Mouse (Mus musculus) midbrain, postnatal 0 days (tissue): Measurements from ENCODE around the gene Tmed10. TPM values are rescaled to one million over a fixed set of nuclear protein-coding genes. Genes with fewer than 3 reads are reported as not detected.
A peak's percentile ranks its signal among the peaks of the same experiment; 100 is the strongest.

ENCODE experiments used
- ATAC-seq: fragments of 200-750 bp; cut with Nextera tagmentation; 2 replicates; pipeline ENCODE4 v1.8.0; 2017; ENCODE audit warnings: moderate number of reproducible peaks, mild to moderate bottlenecking, moderate TSS enrichment, moderate library complexity; ENCODE audit not compliant: low FRiP score
- DNase-seq: peaks from one replicate; pipeline ENCODE4 v3.0.0-alpha.2; 2015; ENCODE audit warnings: low spot score
- H3K27ac ChIP-seq: fragments of 300-500 bp; sonication (generic); 2 replicates; pipeline ENCODE4 v1.5.1; 2014; ENCODE audit warnings: low read depth, mild to moderate bottlenecking, low read length, mixed read lengths
- H3K27me3 ChIP-seq: fragments of 300-500 bp; sonication (generic); 2 replicates; pipeline ENCODE4 v1.6.1; 2014; ENCODE audit warnings: low read length, control low read depth, mixed read lengths; ENCODE audit not compliant: insufficient read depth
- H3K36me3 ChIP-seq: fragments of 300-500 bp; sonication (generic); 2 replicates; pipeline ENCODE4 v1.6.1; 2014; ENCODE audit warnings: low read length, control low read depth, mixed read lengths; ENCODE audit not compliant: insufficient read depth
- H3K4me1 ChIP-seq: fragments of 300-500 bp; sonication (generic); 2 replicates; pipeline ENCODE4 v1.6.1; 2014; ENCODE audit warnings: mild to moderate bottlenecking, control low read depth, antibody characterized with exemption, low read length, mixed read lengths; ENCODE audit not compliant: insufficient read depth
- H3K4me2 ChIP-seq: fragments of 300-500 bp; sonication (generic); 2 replicates; pipeline ENCODE4 v1.6.1; 2014; ENCODE audit warnings: low read depth, mild to moderate bottlenecking, low read length, mixed read lengths; ENCODE audit not compliant: poor library complexity, severe bottlenecking
- H3K4me3 ChIP-seq: fragments of 300-500 bp; sonication (generic); 2 replicates; pipeline ENCODE4 v1.5.1; 2014; ENCODE audit warnings: low read depth, mild to moderate bottlenecking, low read length, moderate library complexity
- H3K9ac ChIP-seq: fragments of 300-500 bp; sonication (generic); replicated peaks from 2 replicates; pipeline ENCODE4 v1.6.1; 2014; ENCODE audit warnings: mild to moderate bottlenecking, low read length, moderate library complexity, mixed read lengths; ENCODE audit not compliant: poor library complexity, severe bottlenecking
- H3K9me3 ChIP-seq: fragments of 300-500 bp; sonication (generic); 2 replicates; pipeline ENCODE4 v1.6.1; 2016; ENCODE audit warnings: low read length, control low read depth
- CTCF ChIP-seq: IDR thresholded peaks from 2 replicates; pipeline ENCODE4 v1.5.1; 2016; ENCODE audit warnings: antibody characterized with exemption, mild to moderate bottlenecking
- WGBS: fragments of 180-500 bp; shearing (Covaris S2); extraction: QIAGEN DNeasy Blood & Tissue Kit; methylation state at CpG from one replicate; pipeline ENCODE4 v1.1.7; 2014; 5-methylcytosine and 5-hydroxymethylcytosine counted together
- polyA plus RNA-seq: library from polyadenylated mRNA; unstranded; fragments of >200 nt; fragmentation: Nextera tagmentation; extraction: Ambion mirVana; gene quantifications from 2 replicates; pipeline ENCODE4 v1.2.1, GENCODE M21; 2015
- total RNA-seq: library from RNA; depleted of rRNA; stranded (reverse); fragments of >200 nt; gene quantifications from 2 replicates; pipeline ENCODE4 v1.2.3, GENCODE M21; 2014

Gene Tmed10
- total and polyA plus RNA-seq, 2 experiments from 2014 or later = 68.6 to 186 TPM

DNA sequence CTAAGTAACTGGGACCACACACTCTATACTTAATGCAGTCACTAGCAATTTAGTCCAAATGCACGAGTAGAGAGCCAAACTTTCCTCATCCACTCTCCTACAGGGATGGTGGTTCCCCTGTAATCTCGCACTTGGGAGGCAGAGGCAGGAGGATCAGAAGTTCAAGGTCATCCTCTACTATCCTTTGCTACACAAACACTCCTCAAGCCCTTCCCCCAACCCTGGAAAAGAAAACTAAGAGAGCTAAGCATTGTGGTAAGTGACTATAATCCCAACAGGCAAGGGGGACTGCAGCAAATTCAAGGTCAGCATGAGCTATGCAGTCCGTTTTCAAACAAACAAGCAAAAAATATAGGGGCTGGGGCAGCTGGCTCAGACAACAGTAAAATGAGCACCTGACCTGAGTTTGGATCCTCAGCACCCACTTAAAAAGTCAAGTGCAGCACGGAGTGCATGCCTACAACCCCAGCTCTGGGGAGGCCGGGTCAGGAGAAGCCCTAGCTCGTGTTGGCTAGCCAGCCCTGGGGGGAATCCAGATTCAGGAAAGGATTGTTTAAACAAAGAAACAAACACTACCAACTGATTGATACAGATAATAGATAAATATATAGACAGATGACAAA, 6.1 kb downstream of the Tmed10 start:
- DNase-seq = no peak
- no peak overlapping the region for H3K4me2 ChIP-seq

DNA sequence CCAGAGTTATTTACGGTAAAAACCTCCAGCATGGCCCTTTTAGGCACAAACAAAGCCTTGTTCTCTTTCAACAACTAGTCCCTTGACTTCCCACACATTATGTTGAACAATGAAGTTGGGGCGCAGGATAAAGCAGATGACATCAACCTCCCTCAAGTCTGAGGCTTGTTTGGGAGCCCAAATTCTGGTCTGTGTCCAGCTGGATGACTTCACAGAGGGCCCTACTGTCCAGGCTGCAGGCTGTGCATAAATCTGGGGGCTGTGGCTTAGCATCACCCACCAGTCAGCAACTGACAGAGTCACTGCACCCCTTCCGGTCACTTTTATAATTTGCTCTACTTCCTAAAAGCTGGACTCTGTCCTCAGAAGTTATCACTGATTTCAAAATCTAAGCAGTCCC, 8.4 kb downstream of the Tmed10 start:
- H3K4me3 ChIP-seq = no peak overlapping the region
- H3K36me3 ChIP-seq = no peaks in the 10 kb centered on the region
- peak; percentile 66; the same call in 1 of the 2 replicates for ATAC-seq
- no peaks in the 10 kb centered on the region for H3K9me3 ChIP-seq
- TF ChIP-seq CTCF = peak; percentile 11; the same call in 1 of the 2 replicates
- H3K9ac ChIP-seq = no peak overlapping the region
- no peaks in the 10 kb centered on the region for H3K4me1 ChIP-seq
- peak; percentile 77 for DNase-seq
- no peaks in the 10 kb centered on the region for H3K27me3 ChIP-seq
- no peak overlapping the region; the same call in 1 of the 2 replicates for H3K27ac ChIP-seq
- WGBS = 74% methylated on average over 3 of the region's 3 CpGs
- H3K4me2 ChIP-seq = no peak overlapping the region

More for the DNA sequence above, 6.1 kb downstream of the Tmed10 start:
- 83% methylated on average over 6 of the region's 6 CpGs for WGBS
- H3K27me3 ChIP-seq = no peaks in the 10 kb centered on the region
- H3K36me3 ChIP-seq = no peaks in the 10 kb centered on the region
- TF ChIP-seq CTCF = no peak
- no peak overlapping the region for H3K27ac ChIP-seq
- no peak overlapping the region for H3K9ac ChIP-seq
- ATAC-seq = no peak
- H3K4me1 ChIP-seq = no peaks in the 10 kb centered on the region
- H3K4me3 ChIP-seq = no peak overlapping the region
- H3K9me3 ChIP-seq = no peaks in the 10 kb centered on the region

DNA sequence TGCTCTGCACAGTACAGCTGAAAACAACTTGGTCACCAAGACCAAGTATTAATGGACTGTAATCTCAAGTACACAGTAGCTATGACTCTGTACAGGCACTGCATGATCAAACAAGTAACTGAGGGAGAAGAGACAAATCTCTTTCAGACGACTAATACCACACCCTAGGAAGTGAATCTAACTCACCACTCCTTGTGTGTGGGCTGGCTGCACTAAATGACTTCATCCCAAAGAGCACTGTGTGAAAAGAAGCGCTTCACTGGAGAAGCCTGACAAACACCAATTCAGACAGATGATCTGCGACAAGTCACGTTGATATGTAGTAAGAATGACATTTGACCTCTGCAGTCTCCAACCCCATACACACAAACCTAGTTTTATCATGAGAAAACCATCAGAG, 12.1 kb downstream of the Tmed10 start:
- no peaks in the 10 kb centered on the region for H3K27me3 ChIP-seq
- H3K36me3 ChIP-seq = no peaks in the 10 kb centered on the region
- H3K4me2 ChIP-seq = no peak overlapping the region
- no peaks in the 10 kb centered on the region for H3K4me1 ChIP-seq
- 80% methylated on average over 4 of the region's 4 CpGs for WGBS
- ATAC-seq = no peak
- no peak overlapping the region for H3K9ac ChIP-seq
- no peak overlapping the region for H3K4me3 ChIP-seq
- H3K27ac ChIP-seq = no peak overlapping the region
- no peaks in the 10 kb centered on the region for H3K9me3 ChIP-seq
- no peak for DNase-seq
- no peak for TF ChIP-seq CTCF

- H3K27ac ChIP-seq = no peak overlapping the region
- no peak for DNase-seq
Measured at GRCm38 (mm10) chr12:85361580-85361979, 13.1 kb downstream of the Tmed10 start.

DNA sequence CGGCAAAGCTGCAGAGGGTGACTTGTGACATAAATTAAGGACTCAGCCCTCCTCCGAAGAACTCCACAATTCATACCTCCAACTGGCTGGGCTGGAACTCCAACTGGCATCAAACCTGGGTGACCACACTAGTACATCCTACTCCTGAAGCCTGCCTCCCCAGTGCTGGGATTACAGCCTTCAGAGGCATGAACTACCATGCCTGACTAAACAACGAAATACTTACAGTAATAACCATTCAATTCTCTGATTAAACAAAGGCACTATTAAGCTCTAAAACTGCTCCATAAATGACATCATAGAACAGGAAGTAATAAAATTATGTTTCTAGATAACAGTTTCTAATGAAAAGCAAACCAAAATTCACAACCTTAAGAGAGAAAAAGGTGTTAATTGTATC, 13.5 kb downstream of the Tmed10 start:
- DNase-seq = no peak
- H3K4me2 ChIP-seq = no peak overlapping the region
- H3K27me3 ChIP-seq = no peaks in the 10 kb centered on the region
- H3K4me3 ChIP-seq = no peak overlapping the region
- H3K9ac ChIP-seq = no peak overlapping the region
- ATAC-seq = no peak
- no peaks in the 10 kb centered on the region for H3K4me1 ChIP-seq
- no peaks in the 10 kb centered on the region for H3K36me3 ChIP-seq
- no peak for TF ChIP-seq CTCF
- H3K9me3 ChIP-seq = no peaks in the 10 kb centered on the region
- WGBS = 90% methylated on average over 3 of the region's 3 CpGs
- no peak overlapping the region for H3K27ac ChIP-seq

More at GRCm38 (mm10) chr12:85361580-85361979, 13.1 kb downstream of the Tmed10 start:
- Histone ChIP-seq H3K36me3 (no peaks in the 10 kb centered on the region), H3K4me3 (no peak overlapping the region), H3K4me1 (no peaks in the 10 kb centered on the region), H3K4me2 (no peak overlapping the region), H3K27me3 (no peaks in the 10 kb centered on the region), H3K9me3 (no peaks in the 10 kb centered on the region), H3K9ac (no peak overlapping the region)
- ATAC-seq = no peak
- TF ChIP-seq CTCF = no peak

- WGBS = 91% methylated on average over 3 of the region's 3 CpGs
- Histone ChIP-seq H3K9me3 (no peaks in the 10 kb centered on the region), H3K9ac (no peak overlapping the region), H3K27ac (no peak overlapping the region), H3K27me3 (no peaks in the 10 kb centered on the region), H3K4me3 (no peak overlapping the region), H3K4me1 (no peaks in the 10 kb centered on the region), H3K36me3 (peaks cover 5% of the 10 kb centered on the region; the same call in 1 of the 2 replicates), H3K4me2 (no peak overlapping the region)
- no peak for TF ChIP-seq CTCF
- ATAC-seq (no peak), DNase-seq (no peak)
Measured at GRCm38 (mm10) chr12:85354061-85354460, 20.6 kb downstream of the Tmed10 start.
